Mouse (Mus musculus) layer of hippocampus, adult 6 months (tissue): ENCODE data around the gene Foxred2. TPM values are rescaled to one million over a fixed set of nuclear protein-coding genes. Genes with fewer than 3 reads are reported as not detected.

Experiments used
- long read RNA-seq, 2 experiments: library from polyadenylated mRNA; unstranded; transcript quantifications; one replicate each; pipeline ENCODE4 v2.0.0; 2019 to 2020
- polyA plus RNA-seq: library from polyadenylated mRNA; unstranded; fragments of <200 nt; fragmentation: Nextera tagmentation; gene quantifications from 2 replicates; pipeline ENCODE4 v1.2.3, GENCODE M21; 2021

Foxred2 gene
- polyA plus RNA-seq, result 5.4 and 6.4 TPM in 2 replicates
- long read RNA-seq, experiment 1, partial matches to known transcripts, result 3 of 4 reads
- long read RNA-seq, experiment 1, other reads (novel, unspliced or antisense), result 1 of 4 reads
- long read RNA-seq, experiment 2, full-length matches to known transcripts, result 15 of 40 reads
- long read RNA-seq, experiment 2, partial matches to known transcripts, result 22 of 40 reads
- long read RNA-seq, experiment 2, other reads (novel, unspliced or antisense), result 3 of 40 reads

DNA sequence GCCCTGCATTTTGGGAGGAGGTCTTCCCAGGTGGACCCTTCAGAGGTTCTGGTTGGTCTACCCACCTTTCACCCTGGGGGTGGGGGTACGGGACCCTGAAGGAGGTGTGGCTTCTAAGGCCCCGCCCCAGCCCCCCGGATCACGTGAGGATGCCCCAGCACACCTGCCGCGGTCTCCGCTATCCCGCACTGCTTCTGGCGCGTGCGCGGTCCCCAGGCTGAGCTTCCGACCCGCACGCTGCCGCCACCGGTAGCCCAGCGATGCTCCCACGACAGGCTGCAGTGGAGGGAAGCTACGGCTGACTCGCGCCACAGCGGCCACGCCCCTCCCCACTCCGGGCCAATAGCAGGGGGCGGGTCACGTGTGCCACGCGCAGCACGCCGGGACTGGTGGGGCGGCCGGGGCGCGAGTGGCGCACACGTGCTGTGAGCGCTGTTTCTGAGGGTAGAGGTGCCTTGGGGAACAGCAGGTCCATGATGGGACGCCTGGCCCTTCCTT lies at the start of gene Foxred2:
Gene Foxred2, minus strand, starts transcription at position 319 of the 498 bp plus-strand sequence.

DNA sequence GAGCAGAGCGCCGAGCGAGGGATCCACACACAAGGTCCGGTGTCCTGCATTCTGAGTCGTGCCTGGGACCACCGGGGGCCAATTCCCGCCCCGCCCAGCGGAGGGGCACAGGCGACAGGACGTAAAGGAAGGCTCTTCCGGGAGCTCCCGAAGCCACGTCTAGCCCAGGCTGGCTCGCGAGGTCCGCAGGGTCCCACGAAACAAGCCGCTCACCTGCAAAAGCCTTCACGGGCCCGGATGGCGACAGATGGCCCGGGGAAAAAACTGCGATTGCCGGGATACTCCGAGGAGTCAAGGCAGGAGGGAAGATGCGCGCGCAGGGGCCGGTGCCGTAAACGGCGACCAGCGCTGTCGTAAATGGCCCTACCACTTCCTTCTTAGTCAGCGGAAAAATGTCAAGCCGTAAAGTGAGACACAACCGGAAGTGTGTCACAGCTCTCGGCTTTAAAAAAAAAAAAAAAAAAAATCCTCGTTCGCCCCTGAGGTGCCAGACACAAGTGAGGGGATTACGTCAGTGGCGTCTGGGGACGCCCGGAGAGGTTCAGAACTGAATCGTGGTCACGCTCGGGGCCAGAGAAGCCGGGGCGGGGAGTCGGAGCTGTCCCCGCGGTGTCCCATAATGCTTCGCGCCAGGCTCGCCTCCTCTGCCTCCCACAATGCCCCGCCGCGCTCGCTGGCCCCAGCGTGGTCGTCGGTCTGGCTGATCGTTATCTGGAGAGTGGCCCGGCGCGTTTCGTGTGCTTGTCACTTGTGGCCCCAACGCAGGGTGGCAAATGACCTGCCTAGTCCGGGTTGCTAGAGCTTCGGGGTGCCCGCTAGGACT lies 14.2 kb upstream of the Foxred2 start, which contains the start of gene Eif3d:
Gene Eif3d, minus strand, starts transcription at position 344 of the 823 bp plus-strand sequence.

DNA sequence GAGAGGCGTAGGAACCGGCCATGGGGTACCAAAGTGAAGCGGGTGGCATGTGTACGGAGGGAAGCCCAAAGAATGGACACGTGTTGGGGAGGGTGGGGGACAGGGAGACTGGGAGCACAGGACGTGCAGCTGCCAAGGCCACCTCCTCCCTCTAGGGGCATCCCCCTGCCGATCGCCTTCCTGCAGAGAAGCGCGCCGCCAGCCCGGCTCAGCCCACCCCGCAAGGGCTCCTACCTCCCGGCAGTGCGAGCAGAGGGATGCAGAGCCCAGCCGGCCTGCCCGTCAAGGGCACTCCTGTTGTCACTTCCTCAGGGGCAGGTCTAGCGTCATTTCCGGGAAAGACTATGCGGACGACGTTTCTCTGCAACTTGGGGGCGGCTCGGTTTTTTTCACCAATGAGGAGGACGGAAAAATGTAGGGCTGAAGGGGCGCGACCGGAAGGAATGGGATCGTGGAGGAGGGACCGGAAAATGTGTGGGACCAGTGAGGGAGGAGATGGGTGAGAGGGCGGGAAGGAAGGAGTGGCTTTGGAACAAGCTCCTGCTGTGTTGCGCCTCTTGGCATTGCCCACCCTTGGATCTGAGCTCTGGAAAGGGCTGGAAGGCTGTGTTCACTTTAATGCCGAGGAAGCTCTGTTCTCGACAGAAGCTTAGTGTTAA lies 27.7 kb downstream of the Foxred2 start, which contains the start of gene Txn2:
Gene Txn2, minus strand, starts transcription at position 334 of the 659 bp plus-strand sequence.

Other genes starting within 250 kb of the Foxred2 start
- gene Apol9b, start 227.7 kb downstream of the Foxred2 start, polyA plus RNA-seq, result 0.20 and 0.33 TPM in 2 replicates
- gene Apol8, start 199.7 kb downstream of the Foxred2 start, polyA plus RNA-seq, result 1.3 and 2.1 TPM in 2 replicates
- gene Myh9, start 114.5 kb downstream of the Foxred2 start, polyA plus RNA-seq, result 11.0 and 12.9 TPM in 2 replicates
- 330 and 344 TPM in 2 replicates for gene Txn2, start 27.7 kb downstream of the Foxred2 start, polyA plus RNA-seq
- 97.5 and 106 TPM in 2 replicates for gene Eif3d, start 14.1 kb upstream of the Foxred2 start, polyA plus RNA-seq
- 6.2 and 6.3 TPM in 2 replicates for gene Cacng2, start 163.3 kb upstream of the Foxred2 start, polyA plus RNA-seq
- gene Ift27, start 217.4 kb upstream of the Foxred2 start, polyA plus RNA-seq, result 40.1 and 43.6 TPM in 2 replicates
- gene Pvalb, start 249.7 kb upstream of the Foxred2 start, polyA plus RNA-seq, result 50.9 and 51.1 TPM in 2 replicates